Mouse (Mus musculus): Measurements from ENCODE around the gene Ltb4r2. TPM values are rescaled to one million over a fixed set of nuclear protein-coding genes. Genes with fewer than 3 reads are reported as not detected.

Ltb4r2 gene
- total RNA-seq (2023) = under 1 TPM; 0.55 to 0.61 TPM

DNA sequence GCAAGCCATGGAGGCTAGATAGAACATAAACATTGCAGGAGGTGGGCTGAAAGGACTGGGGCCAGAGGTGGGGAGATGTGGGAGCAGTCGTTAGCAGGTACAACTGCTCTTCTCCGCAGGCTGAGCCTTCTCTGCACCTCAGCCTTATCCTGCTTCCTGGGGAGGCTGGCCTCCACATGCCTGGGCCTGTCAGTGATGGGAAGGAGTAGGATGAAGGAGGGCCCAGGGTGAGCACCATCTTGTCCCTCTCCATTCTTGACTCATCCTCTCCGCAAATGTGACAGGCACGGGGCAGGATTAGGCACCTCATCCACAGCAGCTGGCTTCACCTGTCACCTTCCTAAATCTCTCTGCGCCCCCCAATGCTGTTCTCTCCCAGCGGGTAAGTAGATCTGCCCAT lies at the start of gene Ltb4r2:
Ltb4r2 (plus strand) TSS at position 266 of the 400 bp plus-strand sequence.

GRCm38 (mm10) chr14:55713729-55714122 lies 47.5 kb upstream of the Ltb4r2 start, which contains the start of gene Tgm1:
Gene Tgm1, minus strand, starts transcription at chr14:55713926.

GRCm38 (mm10) chr14:55721700-55722437 lies 39.4 kb upstream of the Ltb4r2 start, which contains the start of gene Rabggta:
Gene Rabggta, minus strand, starts transcription at chr14:55722263.

DNA sequence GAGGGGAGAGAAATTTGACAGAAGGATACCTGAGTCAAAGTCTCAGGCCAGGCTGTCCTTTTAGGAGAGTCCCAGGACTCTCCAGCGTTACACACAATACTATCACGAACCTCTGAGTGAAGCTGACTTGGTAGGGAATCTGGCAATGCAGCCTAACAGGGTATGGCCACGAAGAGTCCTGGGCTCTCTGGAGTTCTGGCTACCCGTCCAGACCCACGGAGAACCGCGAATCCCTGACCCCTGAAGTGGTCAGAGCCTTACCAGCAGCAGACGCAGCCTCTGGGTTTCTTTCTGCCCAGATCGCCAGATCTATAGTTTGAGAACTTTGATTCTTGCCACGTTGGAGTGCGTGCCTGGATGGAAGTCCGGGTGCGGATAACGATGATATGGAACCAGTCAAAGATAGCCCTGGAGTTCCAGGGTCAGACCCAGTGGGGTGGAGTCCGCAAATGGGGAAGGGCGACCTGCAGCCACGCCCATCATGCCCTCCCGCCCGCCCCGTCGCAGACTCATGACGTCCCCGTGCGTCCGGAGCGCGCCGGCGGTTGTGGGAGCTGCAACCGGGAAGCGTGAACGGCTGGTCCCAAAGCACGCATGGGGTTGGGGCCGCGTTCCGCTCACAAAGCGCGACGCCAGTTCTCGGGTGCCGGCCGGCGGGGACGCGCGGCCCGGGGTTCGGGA lies 15.9 kb upstream of the Ltb4r2 start, which contains the start of the genes Dhrs1 and Nop9:
Dhrs1 (minus strand) TSS at position 511 of the 681 bp plus-strand sequence.
Nop9 (plus strand) TSS at position 514 of the 681 bp plus-strand sequence.

GRCm38 (mm10) chr14:55758363-55758784 lies 2.9 kb upstream of the Ltb4r2 start, which contains the start of gene Cideb:
Gene Cideb, minus strand, starts transcription at chr14:55758458.

GRCm38 (mm10) chr14:55765696-55766095 lies 4.5 kb downstream of the Ltb4r2 start, which contains the start of gene Ltb4r1:
Gene Ltb4r1, plus strand, starts transcription at chr14:55765962.

DNA sequence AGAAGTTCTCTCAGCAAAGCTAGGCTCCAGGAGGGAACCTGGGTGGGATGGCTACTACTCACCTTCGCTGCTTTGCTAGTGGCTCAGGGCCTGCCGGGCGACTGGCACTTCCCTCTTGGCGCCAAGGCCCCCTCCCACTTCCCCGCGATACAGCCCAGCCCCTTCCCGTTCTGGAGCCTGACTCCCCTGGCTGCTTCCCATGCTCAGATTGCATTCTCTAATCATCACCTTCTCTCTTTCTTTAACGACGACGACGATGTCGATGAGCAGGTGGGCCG lies 22.7 kb downstream of the Ltb4r2 start, which contains the start of gene Adcy4:
Adcy4 (minus strand) TSS at position 138 of the 278 bp plus-strand sequence.

GRCm38 (mm10) chr14:55788256-55789050 lies 27.2 kb downstream of the Ltb4r2 start, which contains the start of gene Ripk3:
Gene Ripk3, minus strand, starts transcription at chr14:55788865.

Other genes with a start within 250 kb of the Ltb4r2 start
- not detected for gene Nrl, start 236.4 kb upstream of the Ltb4r2 start, total RNA-seq (2023)
- gene Pck2, start 221.2 kb upstream of the Ltb4r2 start, total RNA-seq (2023) = 10 to 100 TPM; 28.8 to 36.8 TPM
- 10 to 100 TPM; 48.3 to 50.3 TPM for gene Dcaf11, start 201.4 kb upstream of the Ltb4r2 start, total RNA-seq (2023)
- gene A730061H03Rik, start 201.0 kb upstream of the Ltb4r2 start, total RNA-seq (2023) = 10 to 100 TPM in 1 of 2 experiments, 1 to 10 TPM in 1; 8.6 to 10.4 TPM
- gene Fitm1, start 185.8 kb upstream of the Ltb4r2 start, total RNA-seq (2023) = not detected
- 100 to 1,000 TPM; 144 to 155 TPM for gene Psme1, start 183.3 kb upstream of the Ltb4r2 start, total RNA-seq (2023)
- gene Emc9, start 176.1 kb upstream of the Ltb4r2 start, total RNA-seq (2023) = 1 to 10 TPM; 4.9 to 6.6 TPM
- 100 to 1,000 TPM; 191 to 193 TPM for gene Psme2, start 170.3 kb upstream of the Ltb4r2 start, total RNA-seq (2023)
- gene Rnf31, start 169.7 kb upstream of the Ltb4r2 start, total RNA-seq (2023) = 10 to 100 TPM; 51.6 to 55.7 TPM
- 10 to 100 TPM; 41.1 to 56.8 TPM for gene Irf9, start 157.9 kb upstream of the Ltb4r2 start, total RNA-seq (2023)
- gene Rec8, start 143.4 kb upstream of the Ltb4r2 start, total RNA-seq (2023) = 1 to 10 TPM; 1.2 to 3.1 TPM
- gene Ipo4, start 125.5 kb upstream of the Ltb4r2 start, total RNA-seq (2023) = 10 to 100 TPM; 12.2 to 12.4 TPM
- gene Gm49378, start 123.5 kb upstream of the Ltb4r2 start, total RNA-seq (2023) = 1 to 10 TPM in 1 of 2 experiments, under 1 TPM in 1; 0.31 to 1.2 TPM
- 10 to 100 TPM; 34.3 to 37.8 TPM for gene Tm9sf1, start 117.6 kb upstream of the Ltb4r2 start, total RNA-seq (2023)
- gene Tssk4, start 111.2 kb upstream of the Ltb4r2 start, total RNA-seq (2023) = 1 to 10 TPM; 2.0 to 3.4 TPM
- 10 to 100 TPM; 15.9 TPM for gene Mdp1, start 100.9 kb upstream of the Ltb4r2 start, total RNA-seq (2023)
- 10 to 100 TPM; 14.6 to 15.9 TPM for gene Gmpr2, start 89.5 kb upstream of the Ltb4r2 start, total RNA-seq (2023)
- gene Nedd8, start 89.3 kb upstream of the Ltb4r2 start, total RNA-seq (2023) = 100 to 1,000 TPM; 178 to 185 TPM
- gene Tinf2, start 79.6 kb upstream of the Ltb4r2 start, total RNA-seq (2023) = 10 to 100 TPM; 60.2 to 61.1 TPM
- 1 to 10 TPM; 1.3 to 2.2 TPM for gene Tgm1, start 47.5 kb upstream of the Ltb4r2 start, total RNA-seq (2023)
- 10 to 100 TPM; 21.0 to 23.4 TPM for gene Rabggta, start 39.2 kb upstream of the Ltb4r2 start, total RNA-seq (2023)
- 10 to 100 TPM; 57.3 to 62.3 TPM for gene Dhrs1, start 15.7 kb upstream of the Ltb4r2 start, total RNA-seq (2023)
- gene Nop9, start 15.7 kb upstream of the Ltb4r2 start, total RNA-seq (2023) = 10 to 100 TPM; 14.8 to 20.7 TPM
- under 1 TPM; 0.33 to 0.57 TPM for gene Cideb, start 3.0 kb upstream of the Ltb4r2 start, total RNA-seq (2023)
- 100 to 1,000 TPM; 205 to 213 TPM for gene Ltb4r1, start 4.5 kb downstream of the Ltb4r2 start, total RNA-seq (2023)
- under 1 TPM; 0.29 to 0.77 TPM for gene Adcy4, start 22.7 kb downstream of the Ltb4r2 start, total RNA-seq (2023)
- 10 to 100 TPM; 32.4 to 37.6 TPM for gene Ripk3, start 27.4 kb downstream of the Ltb4r2 start, total RNA-seq (2023)
- gene Nfatc4, start 61.7 kb downstream of the Ltb4r2 start, total RNA-seq (2023) = not detected
- gene Nynrin, start 92.6 kb downstream of the Ltb4r2 start, total RNA-seq (2023) = 1 to 10 TPM; 2.9 to 4.2 TPM
- 1 to 10 TPM in 1 of 2 experiments, under 1 TPM in 1; 0.53 to 1.3 TPM for gene Cbln3, start 123.0 kb downstream of the Ltb4r2 start, total RNA-seq (2023)
- gene Khnyn, start 123.5 kb downstream of the Ltb4r2 start, total RNA-seq (2023) = 10 to 100 TPM; 62.4 to 74.0 TPM
- gene Sdr39u1, start 138.9 kb downstream of the Ltb4r2 start, total RNA-seq (2023) = 1 to 10 TPM; 1.9 to 2.5 TPM
- gene Cma1, start 183.2 kb downstream of the Ltb4r2 start, total RNA-seq (2023) = not detected
- not detected for gene Cma2, start 189.6 kb downstream of the Ltb4r2 start, total RNA-seq (2023)